ENCODE assay signal across 8 mouse cellular contexts in the genomic region with DNA sequence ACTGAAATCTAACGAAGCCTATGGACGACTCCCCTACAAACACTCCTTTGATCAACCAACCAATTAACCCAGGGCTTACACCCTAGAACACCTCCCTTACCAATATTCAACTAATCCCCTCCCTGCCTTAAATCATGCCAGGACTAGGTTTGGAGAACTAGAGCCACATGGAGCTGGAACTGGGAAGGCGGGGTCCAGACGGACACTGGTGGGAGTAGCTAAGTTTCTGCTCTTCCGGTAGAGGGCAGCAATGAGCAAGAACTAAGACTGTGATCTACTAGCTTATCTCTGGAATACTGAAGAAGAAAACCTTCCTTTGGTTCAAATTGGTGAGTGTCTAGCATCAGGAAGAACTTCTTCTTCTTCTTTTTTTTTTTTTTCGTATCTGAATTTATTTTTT. TPM values are rescaled to one million over a fixed set of nuclear protein-coding genes. Genes with fewer than 3 reads are reported as not detected.
DNase-seq lines count a peak whose midpoint lies in the region.

No protein-coding gene starts in this region.

- DNase-seq in adrenal gland, postnatal 36 days = peak; percentile 17 to 67
- DNase-seq in adrenal gland, adult 18-20 months (ENCODE audit: low spot score in 2 of 2) = no peak
- DNase-seq in thymus, postnatal 14 days = peak; percentile 27
- DNase-seq in thymus, adult 18-20 months = no peak
- DNase-seq in kidney, postnatal 14 days = peak; percentile 30
- peak; percentile 47 for DNase-seq in thymus, postnatal 4 days
- DNase-seq in ovary, postnatal 36 days (ENCODE audit: low spot score) = no peak
- DNase-seq in neural tube, embryonic 10.5 days (ENCODE audit: extremely low spot score, low spot score) = no peak

RNA-seq across cellular contexts. Expression of gene Adpgk, which starts 25.0 kb away (rescaled TPM):
- total RNA-seq in adrenal gland, postnatal 36 days (2021) = 10 to 100 TPM; 30.1 to 32.6 TPM
- total RNA-seq in adrenal gland, adult 18-20 months (2021) = 10 to 100 TPM; 25.4 to 31.9 TPM

Comparison
In these comparisons a context has a peak if more than half of its experiments do, and no peak if none do; other contexts are left out.
1. DNase-seq: peak in adrenal gland, postnatal 36 days (2 of 2), thymus, postnatal 14 days (single experiment), kidney, postnatal 14 days (single experiment) and thymus, postnatal 4 days (single experiment); none in adrenal gland, adult 18-20 months (0 of 2), thymus, adult 18-20 months (0 of 2), ovary, postnatal 36 days (single experiment) and neural tube, embryonic 10.5 days (single experiment).